Mouse (Mus musculus): ENCODE results near the gene Pwp2. TPM values are rescaled to one million over a fixed set of nuclear protein-coding genes. Genes with fewer than 3 reads are reported as not detected.

The Pwp2 gene
- polyA plus RNA-seq, 1 experiment: 8.2 TPM

GRCm38 (mm10) chr10:78171581-78171980 lies 13.4 kb downstream of the Pwp2 start:
- H3K4me1 ChIP-seq (ENCODE audit: control insufficient read depth, insufficient read depth, low read length): peaks cover 11% of the 10 kb centered on the region; the same call in 1 of the 2 replicates
- H3K27ac ChIP-seq (ENCODE audit: insufficient read depth, low read depth, low read length): no peak overlapping the region
- H3K36me3 ChIP-seq (ENCODE audit: control insufficient read depth, insufficient read depth, low read length): no peaks in the 10 kb centered on the region
- no peak for DNase-seq
- TF ChIP-seq CTCF (conservative IDR thresholded peaks at IDR 0.05; ENCODE audit: insufficient read depth, insufficient read length, low read depth, low read length) (no peak), POLR2A (IDR thresholded peaks at IDR 0.05; ENCODE audit: low read depth, low read length) (no peak)
- WGBS: 91% methylated on average over 9 of the region's 9 CpGs
- no peaks in the 10 kb centered on the region for H3K27me3 ChIP-seq (replicated peaks; ENCODE audit: control insufficient read depth, insufficient read depth, low read length)
- no peak overlapping the region for H3K4me3 ChIP-seq (ENCODE audit: insufficient read depth, low read depth, low read length)

- no peak for DNase-seq
- H3K27me3 ChIP-seq (replicated peaks; ENCODE audit: control insufficient read depth, insufficient read depth, low read length): no peaks in the 10 kb centered on the region
- TF ChIP-seq POLR2A (IDR thresholded peaks at IDR 0.05; ENCODE audit: low read depth, low read length) (no peak), CTCF (conservative IDR thresholded peaks at IDR 0.05; ENCODE audit: insufficient read depth, insufficient read length, low read depth, low read length) (no peak)
- whole genome bisulfite sequencing: 84% methylated on average over 7 of the region's 7 CpGs
- no peak overlapping the region for H3K4me3 ChIP-seq (ENCODE audit: insufficient read depth, low read depth, low read length)
- H3K4me1 ChIP-seq (ENCODE audit: control insufficient read depth, insufficient read depth, low read length): peaks cover 11% of the 10 kb centered on the region; the same call in 1 of the 2 replicates
- no peaks in the 10 kb centered on the region for H3K36me3 ChIP-seq (ENCODE audit: control insufficient read depth, insufficient read depth, low read length)
- no peak overlapping the region for H3K27ac ChIP-seq (ENCODE audit: insufficient read depth, low read depth, low read length)
These were observed 13.9 kb downstream of the Pwp2 start for GRCm38 (mm10) chr10:78171057-78171456.

GRCm38 (mm10) chr10:78170445-78170844 lies 14.5 kb downstream of the Pwp2 start:
- 65% methylated on average over 2 of the region's 2 CpGs for WGBS
- Histone ChIP-seq H3K4me3 (ENCODE audit: insufficient read depth, low read depth, low read length) (no peak overlapping the region), H3K27me3 (replicated peaks; ENCODE audit: control insufficient read depth, insufficient read depth, low read length) (no peaks in the 10 kb centered on the region), H3K27ac (ENCODE audit: insufficient read depth, low read depth, low read length) (peak overlapping the region; percentile 22), H3K36me3 (ENCODE audit: control insufficient read depth, insufficient read depth, low read length) (no peaks in the 10 kb centered on the region), H3K4me1 (ENCODE audit: control insufficient read depth, insufficient read depth, low read length) (peaks cover 11% of the 10 kb centered on the region; the same call in 1 of the 2 replicates)
- DNase-seq: no peak
- no peak for TF ChIP-seq POLR2A (IDR thresholded peaks at IDR 0.05; ENCODE audit: low read depth, low read length)
- no peak for TF ChIP-seq CTCF (conservative IDR thresholded peaks at IDR 0.05; ENCODE audit: insufficient read depth, insufficient read length, low read depth, low read length)

GRCm38 (mm10) chr10:78169281-78170042 lies 15.5 kb downstream of the Pwp2 start, which contains the start of gene D10Jhu81e:
Gene D10Jhu81e (minus strand): TSS chr10:78169782.
- no peaks in the 10 kb centered on the region for H3K36me3 ChIP-seq (ENCODE audit: control insufficient read depth, insufficient read depth, low read length)

GRCm38 (mm10) chr10:78168792-78169191 lies 16.2 kb downstream of the Pwp2 start:
- no peaks in the 10 kb centered on the region for H3K36me3 ChIP-seq (ENCODE audit: control insufficient read depth, insufficient read depth, low read length)
- WGBS: 55% methylated on average over 11 of the region's 11 CpGs
- peak overlapping the region; percentile 70 for H3K27ac ChIP-seq (ENCODE audit: insufficient read depth, low read depth, low read length)
- H3K4me3 ChIP-seq (ENCODE audit: insufficient read depth, low read depth, low read length): peak overlapping the region; percentile 88
- peak; percentile 18 for DNase-seq
- TF ChIP-seq POLR2A (IDR thresholded peaks at IDR 0.05; ENCODE audit: low read depth, low read length): no peak
- TF ChIP-seq CTCF (conservative IDR thresholded peaks at IDR 0.05; ENCODE audit: insufficient read depth, insufficient read length, low read depth, low read length): no peak
- no peaks in the 10 kb centered on the region for H3K27me3 ChIP-seq (replicated peaks; ENCODE audit: control insufficient read depth, insufficient read depth, low read length)
- peaks cover 11% of the 10 kb centered on the region; the same call in 1 of the 2 replicates for H3K4me1 ChIP-seq (ENCODE audit: control insufficient read depth, insufficient read depth, low read length)

More at GRCm38 (mm10) chr10:78169281-78170042, 15.5 kb downstream of the Pwp2 start, which contains the start of gene D10Jhu81e:
- Histone ChIP-seq H3K27me3 (replicated peaks; ENCODE audit: control insufficient read depth, insufficient read depth, low read length) (no peaks in the 10 kb centered on the region), H3K4me3 (ENCODE audit: insufficient read depth, low read depth, low read length) (peak within 1 kb of the TSS; percentile 88), H3K27ac (ENCODE audit: insufficient read depth, low read depth, low read length) (peak within 1 kb of the TSS; percentile 70), H3K4me1 (ENCODE audit: control insufficient read depth, insufficient read depth, low read length) (peaks cover 11% of the 10 kb centered on the region; the same call in 1 of the 2 replicates)
- TF ChIP-seq POLR2A (IDR thresholded peaks at IDR 0.05; ENCODE audit: low read depth, low read length) (peak; percentile 82), CTCF (conservative IDR thresholded peaks at IDR 0.05; ENCODE audit: insufficient read depth, insufficient read length, low read depth, low read length) (no peak)
- peak; percentile 100 for DNase-seq
- WGBS: under 1% methylated on average over 50 of the region's 50 CpGs

- TF ChIP-seq POLR2A (IDR thresholded peaks at IDR 0.05; ENCODE audit: low read depth, low read length): no peak
- Histone ChIP-seq H3K4me3 (ENCODE audit: insufficient read depth, low read depth, low read length) (no peak overlapping the region), H3K27me3 (replicated peaks; ENCODE audit: control insufficient read depth, insufficient read depth, low read length) (no peaks in the 10 kb centered on the region), H3K36me3 (ENCODE audit: control insufficient read depth, insufficient read depth, low read length) (no peaks in the 10 kb centered on the region), H3K4me1 (ENCODE audit: control insufficient read depth, insufficient read depth, low read length) (peaks cover 11% of the 10 kb centered on the region; the same call in 1 of the 2 replicates), H3K27ac (ENCODE audit: insufficient read depth, low read depth, low read length) (no peak overlapping the region)
- no peak for DNase-seq
These were observed 17.2 kb downstream of the Pwp2 start for GRCm38 (mm10) chr10:78167775-78168174.

GRCm38 (mm10) chr10:78167333-78167732 lies 17.6 kb downstream of the Pwp2 start:
- TF ChIP-seq POLR2A (IDR thresholded peaks at IDR 0.05; ENCODE audit: low read depth, low read length): no peak
- no peak for TF ChIP-seq CTCF (conservative IDR thresholded peaks at IDR 0.05; ENCODE audit: insufficient read depth, insufficient read length, low read depth, low read length)
- 70% methylated on average over 7 of the region's 7 CpGs for WGBS

More at GRCm38 (mm10) chr10:78167333-78167732, 17.6 kb downstream of the Pwp2 start:
- Histone ChIP-seq H3K4me3 (ENCODE audit: insufficient read depth, low read depth, low read length) (no peak overlapping the region), H3K36me3 (ENCODE audit: control insufficient read depth, insufficient read depth, low read length) (0 out of 2 replicates have a peak, but pooled peaks cover 1% of the 10 kb centered on the region), H3K27ac (ENCODE audit: insufficient read depth, low read depth, low read length) (no peak overlapping the region), H3K4me1 (ENCODE audit: control insufficient read depth, insufficient read depth, low read length) (peaks cover 11% of the 10 kb centered on the region; the same call in 1 of the 2 replicates), H3K27me3 (replicated peaks; ENCODE audit: control insufficient read depth, insufficient read depth, low read length) (no peaks in the 10 kb centered on the region)
- DNase-seq: no peak

All from kidney, adult 2 months (tissue).